Mouse (Mus musculus) left cerebral cortex, adult 11 months (tissue): ENCODE measurements around the gene Pafah1b3.
A peak's percentile ranks its signal among the peaks of the same experiment; 100 is the strongest.

Source experiments
- DNase-seq: peaks from one replicate; pipeline ENCODE4 v3.0.0; 2022; ENCODE audit warnings: low spot score

Gene Pafah1b3

GRCm38 (mm10) chr7:25305481-25305880 lies 7.7 kb upstream of the Pafah1b3 start:
- no peak for DNase-seq

DNA sequence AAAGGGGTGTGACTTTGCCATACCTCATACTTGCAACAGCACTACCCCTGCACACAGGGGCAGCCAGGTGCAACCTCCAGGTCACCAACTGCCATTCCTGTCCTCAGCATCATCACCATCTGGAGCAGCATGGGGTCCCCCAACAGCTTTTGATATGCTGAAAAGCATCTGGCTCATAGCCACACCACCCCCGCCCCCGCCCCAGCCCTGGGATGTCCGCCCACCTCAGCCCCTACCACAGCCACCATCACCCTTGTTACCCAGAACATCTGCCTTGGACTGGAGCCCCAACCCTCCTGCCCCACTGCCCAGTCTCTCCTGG lies 5.9 kb upstream of the Pafah1b3 start:
- DNase-seq = no peak

DNA sequence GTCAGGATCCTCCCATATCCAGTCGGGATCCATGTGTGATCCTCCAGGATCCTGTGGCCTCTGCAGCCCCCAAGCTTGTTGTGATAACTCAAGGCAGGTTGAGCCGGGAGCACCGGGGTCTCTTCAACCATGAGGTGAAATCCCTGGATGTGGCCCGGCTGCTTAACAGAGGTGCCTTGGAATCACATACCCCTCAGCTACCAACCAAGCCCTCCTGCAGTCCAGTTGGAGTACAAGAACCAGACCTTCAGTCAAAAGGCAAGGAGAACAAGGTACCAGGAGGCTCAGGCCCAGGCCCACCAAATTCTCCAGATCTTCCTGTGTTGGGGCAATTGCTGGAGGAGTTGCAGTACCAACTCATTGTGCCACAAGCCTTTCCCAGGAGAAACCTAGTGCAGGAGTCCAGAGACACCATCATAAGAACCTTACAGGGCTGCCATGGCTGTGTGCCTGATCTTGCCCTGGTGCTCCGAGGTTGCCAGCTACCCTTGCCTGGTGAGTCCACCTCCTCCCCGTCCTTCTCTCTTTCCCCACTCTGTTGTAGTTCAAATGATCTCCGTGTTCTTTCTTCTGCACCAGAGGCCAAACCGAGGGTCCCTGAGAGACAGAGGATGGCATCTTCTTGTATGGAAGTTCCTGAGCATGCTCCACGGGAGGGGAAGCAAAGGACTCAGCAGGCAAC lies 5.4 kb upstream of the Pafah1b3 start:
- DNase-seq = no peak

DNA sequence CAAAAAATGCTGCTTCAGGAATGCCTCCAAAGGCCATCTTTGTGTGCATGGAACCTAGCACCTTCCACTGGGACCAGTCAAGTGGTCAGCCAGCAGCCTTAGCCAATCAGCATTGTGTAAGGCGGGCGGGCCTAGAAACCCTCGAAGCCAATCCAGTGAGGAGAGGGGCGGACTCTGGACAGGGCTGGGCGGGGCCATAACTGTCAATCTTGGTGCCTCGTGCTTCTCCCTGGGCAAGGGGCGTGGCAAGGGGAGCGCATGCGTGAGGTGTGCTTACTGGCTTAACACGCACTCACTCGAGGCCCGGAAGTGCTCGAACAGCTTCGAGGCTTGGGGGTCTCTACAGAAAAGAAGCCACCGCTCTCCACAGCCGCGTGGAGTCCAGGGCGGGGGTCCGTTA lies 3.3 kb upstream of the Pafah1b3 start, which contains the start of gene Prr19:
Gene Prr19, plus strand, starts transcription at position 349 of the 400 bp plus-strand sequence.
- DNase-seq = no peak

DNA sequence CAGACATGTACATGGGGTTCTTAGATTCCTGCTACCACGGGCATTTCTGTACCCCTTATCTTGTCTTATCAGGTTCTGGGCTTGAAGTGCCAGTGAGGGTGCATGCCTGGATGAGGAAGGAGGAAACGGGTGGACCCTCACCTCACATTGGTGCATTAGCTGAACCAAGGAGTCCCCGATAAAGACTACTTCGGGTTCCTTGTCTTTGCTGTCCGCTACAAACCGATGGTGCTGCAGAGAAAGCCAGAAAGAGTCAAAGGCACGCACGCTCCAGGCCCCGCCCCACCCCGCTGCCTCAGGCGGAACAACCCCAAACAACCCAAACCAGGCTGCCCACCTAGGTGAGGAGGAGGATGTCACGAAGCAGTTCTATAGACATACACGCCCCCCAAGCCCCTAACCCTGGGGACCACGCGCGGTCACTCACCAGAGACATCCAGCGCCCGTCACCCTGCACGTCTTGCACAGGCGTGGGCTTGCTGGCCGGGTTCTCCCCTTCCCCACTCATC lies 787 bp downstream of the Pafah1b3 start:
- no peak for DNase-seq

DNA sequence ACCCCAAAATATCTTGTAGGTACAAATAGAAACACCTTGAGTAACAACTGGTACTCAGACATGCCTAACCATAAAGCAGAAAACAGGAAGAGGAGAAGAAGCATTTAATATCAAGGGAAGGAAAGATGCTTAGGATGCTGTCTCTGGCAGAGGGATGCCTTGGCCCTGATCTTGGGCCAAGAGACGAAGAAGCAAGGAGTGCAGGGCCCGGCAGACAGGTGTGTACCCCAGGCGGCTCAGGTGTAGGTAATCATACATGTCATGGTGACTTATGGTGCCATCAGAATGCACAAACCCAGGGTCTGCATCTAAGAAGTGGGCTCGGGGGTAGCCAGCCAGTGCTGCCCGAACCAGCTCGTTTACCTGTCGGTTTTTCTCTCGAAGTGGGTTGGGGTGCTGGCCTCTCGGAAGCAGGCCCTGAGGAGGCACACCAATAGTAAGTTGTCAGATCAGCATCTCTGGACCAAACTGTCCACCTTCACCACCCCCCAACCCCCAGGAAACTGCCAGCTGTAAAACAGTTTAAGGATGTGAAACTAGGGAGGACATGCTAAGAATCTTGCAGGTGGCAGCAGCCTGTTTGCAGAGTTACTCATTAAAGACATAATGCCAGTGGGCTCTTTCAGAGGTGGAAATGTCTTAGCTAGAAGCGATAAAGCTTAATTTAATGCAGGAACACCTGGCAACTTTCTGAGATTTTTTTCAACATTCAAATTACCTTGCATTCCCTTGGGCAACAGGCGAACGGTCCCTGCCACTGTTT lies 2.6 kb downstream of the Pafah1b3 start:
- DNase-seq = no peak

GRCm38 (mm10) chr7:25294495-25294894 lies 3.3 kb downstream of the Pafah1b3 start:
- DNase-seq = no peak

DNA sequence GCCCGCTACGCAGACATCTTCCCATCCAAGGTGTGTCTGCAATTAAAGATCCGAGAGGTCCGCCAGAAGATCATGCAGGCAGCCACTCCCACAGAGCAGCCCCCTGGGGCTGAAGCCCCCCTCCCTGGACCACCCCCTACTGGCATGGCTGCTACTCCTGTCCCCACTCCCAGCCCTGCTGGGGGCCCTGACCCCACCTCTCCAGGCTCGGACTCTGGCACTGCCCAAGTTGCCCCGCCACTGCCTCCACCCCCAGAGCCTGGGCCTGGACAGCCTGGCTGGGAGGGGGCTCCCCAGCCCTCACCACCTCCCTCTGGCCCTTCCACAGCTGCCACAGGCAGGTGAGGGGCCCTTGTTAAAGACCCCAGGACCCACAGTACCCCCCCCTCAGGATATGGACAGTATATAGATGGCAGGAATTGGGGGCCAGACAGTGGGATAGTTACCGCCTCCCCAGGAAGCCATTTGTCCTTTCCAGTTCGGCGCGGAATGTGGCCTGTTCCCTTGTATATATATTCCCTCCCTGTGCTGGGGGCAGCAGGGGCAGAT lies 4.5 kb downstream of the Pafah1b3 start:
- no peak for DNase-seq

DNA sequence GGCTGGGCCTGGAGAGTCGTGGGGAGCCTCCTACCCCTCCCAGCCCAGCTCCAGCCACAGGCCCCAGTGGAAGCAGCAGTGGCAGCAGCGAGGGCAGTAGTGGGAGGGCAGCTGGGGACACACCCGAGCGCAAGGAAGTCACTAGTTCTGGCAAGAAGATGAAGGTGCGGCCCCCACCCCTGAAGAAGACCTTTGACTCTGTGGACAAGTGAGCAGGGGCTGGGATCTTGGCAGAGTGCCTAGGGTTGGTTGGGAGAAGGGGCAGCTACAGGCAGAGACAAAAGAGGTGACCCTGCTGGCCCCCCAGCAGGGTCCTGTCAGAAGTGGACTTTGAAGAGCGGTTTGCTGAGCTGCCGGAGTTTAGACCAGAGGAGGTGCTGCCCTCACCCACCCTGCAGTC lies 5.7 kb downstream of the Pafah1b3 start:
- DNase-seq = no peak

DNA sequence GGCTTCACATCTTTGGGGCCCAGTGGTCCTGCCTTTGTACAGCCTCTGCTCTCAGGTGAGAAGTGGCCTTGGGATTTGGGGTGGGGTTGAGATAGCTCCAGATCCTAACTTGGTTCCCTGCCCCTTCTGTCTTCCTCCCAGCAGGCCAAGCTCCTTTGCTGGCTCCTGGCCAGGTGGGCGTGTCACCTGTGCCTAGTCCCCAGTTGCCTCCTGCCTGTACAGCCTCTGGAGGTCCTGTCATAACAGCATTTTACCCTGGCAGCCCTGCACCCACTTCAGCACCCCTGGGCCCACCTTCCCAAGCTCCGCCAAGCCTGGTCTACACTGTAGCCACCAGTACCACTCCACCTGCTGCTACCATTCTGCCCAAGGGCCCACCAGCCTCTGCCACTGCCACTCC lies 6.9 kb downstream of the Pafah1b3 start:
- no peak for DNase-seq

DNA sequence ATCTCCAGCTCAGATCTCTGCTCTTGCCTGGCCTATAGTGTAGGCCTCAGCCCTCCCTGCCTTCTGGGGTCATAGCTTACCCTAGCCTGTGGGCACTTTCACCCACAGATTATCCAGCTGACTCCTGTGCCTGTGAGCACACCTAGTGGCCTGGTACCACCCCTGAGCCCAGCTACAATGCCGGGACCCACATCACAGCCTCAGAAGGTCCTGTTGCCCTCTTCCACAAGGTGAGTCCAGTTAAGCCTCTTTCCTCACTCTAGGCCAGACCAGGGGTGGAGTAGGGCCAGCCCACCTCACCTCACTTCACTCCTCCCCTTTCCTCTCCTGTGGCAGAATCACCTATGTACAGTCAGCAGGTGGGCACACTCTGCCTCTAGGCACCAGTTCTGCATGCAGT lies 7.3 kb downstream of the Pafah1b3 start:
- no peak for DNase-seq

DNA sequence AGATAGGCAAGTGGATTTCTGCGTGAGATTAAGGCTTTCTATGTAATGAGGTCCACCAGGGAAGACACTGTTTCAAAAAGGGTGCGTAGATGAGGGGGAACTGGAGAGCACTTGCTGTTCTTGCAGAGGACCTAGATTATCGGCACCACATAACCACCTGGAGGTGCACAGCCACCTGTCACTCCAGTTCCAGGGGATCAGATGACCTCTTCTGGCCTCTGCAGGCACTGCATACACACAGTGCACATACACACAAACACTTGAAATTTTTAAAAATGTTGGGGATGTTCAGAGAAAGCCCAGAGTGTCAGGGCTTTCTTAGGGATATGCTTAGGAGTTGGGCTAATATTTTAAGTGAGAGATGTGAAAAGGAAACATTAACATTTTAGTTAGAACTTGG lies 7.9 kb downstream of the Pafah1b3 start:
- no peak for DNase-seq

DNA sequence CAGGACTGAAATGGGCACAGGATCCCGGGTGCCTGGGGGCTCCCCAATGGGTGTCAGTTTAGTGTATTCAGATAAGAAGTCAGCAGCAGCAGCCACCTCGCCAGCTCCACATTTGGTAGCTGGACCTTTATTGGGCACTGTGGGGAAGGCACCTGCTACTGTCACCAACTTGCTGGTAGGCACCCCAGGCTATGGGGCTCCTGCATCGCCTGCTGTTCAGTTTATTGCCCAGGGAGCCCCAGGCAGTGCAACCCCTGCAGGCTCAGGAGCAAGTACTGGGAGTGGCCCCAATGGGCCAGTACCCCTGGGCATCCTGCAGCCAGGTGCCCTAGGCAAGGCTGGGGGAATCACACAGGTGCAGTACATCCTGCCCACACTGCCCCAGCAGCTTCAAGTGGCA lies 9.1 kb downstream of the Pafah1b3 start:
- no peak for DNase-seq

DNA sequence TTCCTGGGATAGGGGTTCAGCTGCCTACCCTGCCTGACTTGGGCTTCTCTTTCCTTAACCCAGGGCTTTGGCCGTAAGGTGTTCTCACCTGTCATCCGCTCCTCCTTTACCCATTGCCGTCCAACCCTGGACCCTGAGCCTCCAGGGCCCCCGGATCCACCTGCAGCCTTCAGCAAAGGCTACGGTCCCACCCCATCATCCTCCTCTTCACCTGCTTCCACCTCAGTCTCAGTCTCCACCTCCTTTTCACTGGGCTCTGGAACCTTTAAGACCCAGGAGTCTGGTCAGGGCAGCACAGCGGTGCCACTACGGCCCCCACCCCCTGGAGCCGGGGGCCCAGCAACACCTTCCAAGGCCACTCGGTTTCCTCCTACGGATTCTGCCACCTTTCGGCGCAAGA lies 9.8 kb downstream of the Pafah1b3 start:
- DNase-seq = no peak

DNA sequence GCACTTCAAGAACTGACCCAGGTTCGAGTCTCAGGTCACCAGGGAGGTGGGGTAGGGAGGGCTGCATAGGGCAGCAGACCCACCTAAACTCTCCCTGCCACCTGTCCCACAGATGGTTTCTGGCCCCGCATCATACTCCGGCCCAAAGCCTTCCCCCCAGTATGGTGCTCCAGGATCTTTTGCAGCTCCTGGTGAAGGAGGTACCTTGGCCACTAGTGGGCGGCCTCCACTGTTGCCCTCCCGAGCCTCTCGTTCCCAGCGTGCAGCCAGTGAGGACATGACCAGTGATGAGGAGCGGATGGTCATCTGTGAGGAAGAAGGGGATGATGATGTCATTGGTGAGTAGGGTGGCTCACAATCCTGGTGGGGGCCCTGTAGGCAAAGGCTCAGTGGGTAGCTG lies 10.8 kb downstream of the Pafah1b3 start:
- DNase-seq = no peak

- DNase-seq = no peak
Observed at GRCm38 (mm10) chr7:25285511-25286238, 12.1 kb downstream of the Pafah1b3 start.

- no peak for DNase-seq
Observed at GRCm38 (mm10) chr7:25284766-25285165, 13.0 kb downstream of the Pafah1b3 start.

DNA sequence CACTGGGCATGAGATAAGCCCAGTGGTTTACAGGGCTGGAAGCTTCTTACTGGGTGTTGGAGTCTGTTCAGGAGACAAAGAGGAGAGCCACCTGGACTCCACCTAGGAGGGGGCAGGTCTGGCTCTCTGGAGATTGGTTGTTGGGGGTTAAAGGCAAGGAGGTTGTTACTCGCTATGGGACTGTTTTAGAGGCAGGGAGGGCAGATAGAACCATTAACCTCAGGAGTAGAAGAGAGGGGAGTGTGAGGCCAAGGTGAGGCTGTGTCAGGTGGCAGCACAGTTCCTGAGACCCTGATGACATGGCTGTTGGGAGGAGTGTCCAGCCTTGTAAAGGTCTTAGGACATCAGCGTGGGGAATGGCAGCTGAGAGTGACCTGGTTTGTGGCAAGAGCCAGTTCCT lies 13.6 kb downstream of the Pafah1b3 start:
- DNase-seq = no peak

GRCm38 (mm10) chr7:25283637-25284036 lies 14.1 kb downstream of the Pafah1b3 start:
- no peak for DNase-seq

GRCm38 (mm10) chr7:25282731-25283211 lies 15.0 kb downstream of the Pafah1b3 start:
- DNase-seq = no peak

- DNase-seq = peak; percentile 95
Observed at GRCm38 (mm10) chr7:25281734-25282601, 15.8 kb downstream of the Pafah1b3 start.
